Mouse (Mus musculus): ENCODE results near the gene Setd7.

DNA sequence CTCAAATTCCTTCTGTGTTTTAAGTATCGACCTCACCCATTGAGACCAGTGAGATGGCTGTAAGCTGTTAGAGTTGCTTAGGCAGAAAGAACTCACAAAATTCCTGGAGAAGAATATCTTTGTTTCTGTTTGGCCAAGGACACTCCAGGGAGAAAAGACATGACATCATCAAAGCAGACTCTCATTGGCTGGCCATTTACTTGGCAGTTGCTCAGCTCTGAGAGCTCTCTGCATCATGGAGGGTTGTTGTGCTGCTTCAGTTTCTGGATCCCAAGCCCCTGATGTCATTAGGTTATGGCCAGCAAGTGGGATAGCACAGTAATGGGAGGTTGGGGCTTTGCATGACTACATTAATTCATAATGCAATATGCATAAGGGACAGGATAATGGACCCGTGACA, 35.9 kb upstream of the Setd7 start:
- TF ChIP-seq CTCF (IDR thresholded peaks at IDR 0.05; ENCODE audit: control insufficient read depth, insufficient read depth, low read length) = no peak
- TF ChIP-seq POLR2A (IDR thresholded peaks at IDR 0.05; ENCODE audit: borderline replicate concordance, control insufficient read depth, low read depth, low read length) = no peak
